Mouse (Mus musculus): ENCODE measurements around the gene Padi4. TPM values are rescaled to one million over a fixed set of nuclear protein-coding genes. Genes with fewer than 3 reads are reported as not detected.

Padi4 gene
- polyA plus RNA-seq, 1 experiment from 2014 or later, result 1.1 TPM

DNA sequence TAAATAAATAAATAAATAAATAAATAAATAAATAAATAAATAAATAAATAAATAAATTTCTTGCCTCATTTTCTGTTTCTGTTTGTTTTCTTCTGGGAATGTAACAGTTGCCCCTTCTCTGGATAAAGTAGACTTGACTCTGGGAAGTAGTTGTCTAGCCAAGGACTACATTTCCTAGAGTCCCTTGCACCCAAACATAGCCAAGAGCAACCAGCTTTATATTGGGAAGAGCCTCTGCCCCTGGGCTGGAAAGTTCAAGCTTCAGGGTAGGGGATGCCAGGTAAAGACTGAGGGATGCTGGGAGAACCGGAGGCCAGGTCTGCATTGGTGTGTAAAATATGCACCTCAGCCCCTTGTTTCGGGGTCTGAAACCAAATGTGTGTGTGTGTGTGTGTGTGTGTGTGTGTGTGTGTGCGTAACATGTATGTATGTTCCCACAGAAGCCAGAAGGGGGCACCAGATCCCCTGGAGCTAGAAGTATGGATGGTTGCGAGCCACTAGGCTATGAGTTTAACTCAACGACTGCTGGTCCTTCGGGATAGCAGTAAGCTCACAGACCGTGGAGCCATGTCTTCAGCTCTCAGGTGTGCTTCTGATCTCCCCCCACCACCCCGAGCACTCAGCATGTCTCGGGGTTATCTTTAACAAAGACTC is 10.4 kb upstream of the Padi4 start:
- Histone ChIP-seq H3K9me3 (ENCODE audit: low read length) (no peaks in the 10 kb centered on the region), H3K27ac (ENCODE audit: low read length) (no peak overlapping the region), H3K4me3 (ENCODE audit: low read depth, low read length) (no peak overlapping the region), H3K4me2 (replicated peaks; ENCODE audit: low read depth, low read length) (no peak overlapping the region), H3K36me3 (ENCODE audit: insufficient read depth, low read length) (no peaks in the 10 kb centered on the region), H3K4me1 (ENCODE audit: insufficient read depth, low read depth, low read length) (no peaks in the 10 kb centered on the region), H3K27me3 (replicated peaks; ENCODE audit: insufficient read depth, low read length) (no peaks in the 10 kb centered on the region), H3K9ac (replicated peaks; ENCODE audit: low read depth) (no peak overlapping the region)
- TF ChIP-seq CTCF (IDR thresholded peaks at IDR 0.05) (no peak), EP300 (IDR thresholded peaks at IDR 0.05) (no peak)
- no peak for DNase-seq (ENCODE audit: low spot score)
- WGBS, result 88% methylated on average over 9 of the region's 9 CpGs
- no peak for ATAC-seq

DNA sequence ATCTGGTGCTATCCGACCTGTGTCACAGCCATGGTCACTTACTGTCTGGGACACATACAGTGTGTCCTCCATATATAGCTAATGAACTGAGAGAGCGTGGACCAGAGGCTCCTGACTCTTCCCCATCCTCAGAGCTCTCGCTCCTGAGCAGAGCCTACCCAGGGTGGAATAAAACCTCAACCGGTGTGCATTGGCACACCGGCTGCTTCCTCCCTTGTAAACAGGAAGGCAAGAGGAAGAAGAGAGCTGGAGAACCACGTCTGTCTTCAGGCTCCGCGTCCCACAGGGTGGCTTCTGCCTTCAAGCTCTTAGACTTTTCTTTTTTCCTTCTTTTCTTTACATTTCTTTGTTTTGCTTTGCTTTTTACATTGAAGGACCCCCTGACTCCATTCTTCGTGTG is 8.8 kb upstream of the Padi4 start:
- ATAC-seq (no peak), DNase-seq (ENCODE audit: low spot score) (no peak)
- H3K4me2 ChIP-seq (replicated peaks; ENCODE audit: low read depth, low read length), result no peak overlapping the region
- TF ChIP-seq CTCF (IDR thresholded peaks at IDR 0.05) (no peak), EP300 (IDR thresholded peaks at IDR 0.05) (no peak)
- 72% methylated on average over 9 of the region's 9 CpGs for WGBS
- no peaks in the 10 kb centered on the region for H3K4me1 ChIP-seq (ENCODE audit: insufficient read depth, low read depth, low read length)
- H3K36me3 ChIP-seq (ENCODE audit: insufficient read depth, low read length), result no peaks in the 10 kb centered on the region
- no peak overlapping the region for H3K4me3 ChIP-seq (ENCODE audit: low read depth, low read length)
- no peak overlapping the region for H3K27ac ChIP-seq (ENCODE audit: low read length)
- H3K27me3 ChIP-seq (replicated peaks; ENCODE audit: insufficient read depth, low read length), result no peaks in the 10 kb centered on the region
- no peak overlapping the region for H3K9ac ChIP-seq (replicated peaks; ENCODE audit: low read depth)
- no peaks in the 10 kb centered on the region for H3K9me3 ChIP-seq (ENCODE audit: low read length)

DNA sequence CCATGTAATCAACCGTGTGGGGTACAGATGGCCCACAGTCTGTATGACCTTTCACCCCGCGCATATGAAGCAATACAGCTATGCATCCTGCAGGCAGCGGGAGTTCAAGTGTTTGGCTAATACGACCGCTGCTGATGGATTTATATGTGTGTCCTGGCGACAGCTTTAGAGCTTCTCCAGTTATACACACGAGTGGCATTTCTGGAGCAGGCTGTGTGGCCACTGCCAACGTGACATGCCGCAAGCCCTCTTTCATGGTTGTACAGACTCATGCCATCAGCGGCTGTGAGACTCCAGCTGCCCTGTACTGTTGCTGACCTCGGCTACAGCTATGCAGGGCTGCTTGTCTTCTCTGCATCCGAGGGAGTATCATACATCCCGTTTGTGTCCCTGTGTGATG is 6.5 kb upstream of the Padi4 start:
- Histone ChIP-seq H3K9me3 (ENCODE audit: low read length) (no peaks in the 10 kb centered on the region), H3K27ac (ENCODE audit: low read length) (no peak overlapping the region), H3K36me3 (ENCODE audit: insufficient read depth, low read length) (no peaks in the 10 kb centered on the region), H3K4me3 (ENCODE audit: low read depth, low read length) (no peak overlapping the region), H3K9ac (replicated peaks; ENCODE audit: low read depth) (no peak overlapping the region), H3K4me1 (ENCODE audit: insufficient read depth, low read depth, low read length) (no peaks in the 10 kb centered on the region), H3K4me2 (replicated peaks; ENCODE audit: low read depth, low read length) (no peak overlapping the region), H3K27me3 (replicated peaks; ENCODE audit: insufficient read depth, low read length) (no peaks in the 10 kb centered on the region)
- DNase-seq (ENCODE audit: low spot score), result no peak
- no peak for TF ChIP-seq CTCF (IDR thresholded peaks at IDR 0.05)
- TF ChIP-seq EP300 (IDR thresholded peaks at IDR 0.05), result no peak
- no peak for ATAC-seq
- 58% methylated on average over 14 of the region's 14 CpGs for WGBS

DNA sequence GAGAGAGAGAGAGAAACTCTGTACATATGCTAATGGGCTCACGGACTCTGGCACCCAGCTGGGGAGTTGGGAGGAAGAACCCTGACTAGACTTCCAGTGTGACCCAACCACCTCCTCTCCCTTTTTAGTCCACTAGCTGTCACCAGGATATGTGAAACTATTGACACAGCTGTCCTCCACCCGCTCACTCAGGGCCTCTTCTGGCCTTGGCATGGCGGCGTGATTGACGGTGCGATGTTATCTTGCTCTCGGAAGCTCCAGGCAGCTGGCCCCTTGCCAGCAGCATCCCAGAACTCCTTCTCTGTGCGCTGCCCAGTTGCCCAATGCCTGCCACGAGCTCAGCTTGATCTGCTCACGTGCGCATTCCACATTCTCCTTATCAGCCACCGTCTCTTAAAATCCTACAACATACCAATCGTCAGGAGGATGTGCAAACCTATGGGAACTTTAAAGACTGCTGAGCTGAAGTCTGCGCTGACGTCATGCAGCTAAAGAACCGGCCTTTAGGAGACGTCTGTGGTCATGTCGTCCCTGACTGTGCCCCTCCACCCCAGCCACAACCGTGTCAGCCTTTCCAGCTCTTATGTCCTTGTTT is 5.9 kb upstream of the Padi4 start:
- Histone ChIP-seq H3K4me1 (ENCODE audit: insufficient read depth, low read depth, low read length) (no peaks in the 10 kb centered on the region), H3K36me3 (ENCODE audit: insufficient read depth, low read length) (no peaks in the 10 kb centered on the region), H3K4me3 (ENCODE audit: low read depth, low read length) (no peak overlapping the region), H3K9ac (replicated peaks; ENCODE audit: low read depth) (no peak overlapping the region), H3K9me3 (ENCODE audit: low read length) (no peaks in the 10 kb centered on the region), H3K4me2 (replicated peaks; ENCODE audit: low read depth, low read length) (no peak overlapping the region), H3K27me3 (replicated peaks; ENCODE audit: insufficient read depth, low read length) (no peaks in the 10 kb centered on the region), H3K27ac (ENCODE audit: low read length) (no peak overlapping the region)
- TF ChIP-seq EP300 (IDR thresholded peaks at IDR 0.05), result no peak
- no peak for TF ChIP-seq CTCF (IDR thresholded peaks at IDR 0.05)
- 11% methylated on average over 19 of the region's 19 CpGs for WGBS
- DNase-seq (ENCODE audit: low spot score), result peak; percentile 39
- ATAC-seq, result peak; percentile 40

DNA sequence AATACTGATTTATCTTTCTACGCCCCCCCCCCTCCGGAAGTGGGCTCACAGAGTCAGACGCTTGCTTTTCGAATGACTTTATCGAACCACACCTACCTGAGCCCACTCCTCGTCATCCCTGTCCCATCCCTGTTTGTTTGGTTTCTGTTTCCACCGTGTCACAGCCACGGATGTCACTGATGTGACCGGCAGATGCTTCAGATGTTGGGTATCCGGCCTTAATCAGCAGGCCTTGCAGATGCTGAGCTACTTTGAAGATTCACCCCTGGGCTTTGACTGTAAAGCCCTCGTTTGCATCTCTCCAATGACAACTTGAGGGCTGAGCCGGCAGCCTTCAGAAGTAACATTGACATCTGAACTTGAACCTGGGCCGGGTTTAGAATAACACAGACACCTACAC is 2.6 kb upstream of the Padi4 start:
- H3K9ac ChIP-seq (replicated peaks; ENCODE audit: low read depth), result no peak overlapping the region
- WGBS, result 63% methylated on average over 13 of the region's 13 CpGs
- no peaks in the 10 kb centered on the region for H3K4me1 ChIP-seq (ENCODE audit: insufficient read depth, low read depth, low read length)
- DNase-seq (ENCODE audit: low spot score) (no peak), ATAC-seq (no peak)
- H3K4me3 ChIP-seq (ENCODE audit: low read depth, low read length), result no peak overlapping the region
- H3K36me3 ChIP-seq (ENCODE audit: insufficient read depth, low read length), result no peaks in the 10 kb centered on the region
- no peak overlapping the region for H3K27ac ChIP-seq (ENCODE audit: low read length)
- H3K9me3 ChIP-seq (ENCODE audit: low read length), result no peaks in the 10 kb centered on the region
- H3K4me2 ChIP-seq (replicated peaks; ENCODE audit: low read depth, low read length), result no peak overlapping the region
- TF ChIP-seq EP300 (IDR thresholded peaks at IDR 0.05), result no peak
- H3K27me3 ChIP-seq (replicated peaks; ENCODE audit: insufficient read depth, low read length), result no peaks in the 10 kb centered on the region

DNA sequence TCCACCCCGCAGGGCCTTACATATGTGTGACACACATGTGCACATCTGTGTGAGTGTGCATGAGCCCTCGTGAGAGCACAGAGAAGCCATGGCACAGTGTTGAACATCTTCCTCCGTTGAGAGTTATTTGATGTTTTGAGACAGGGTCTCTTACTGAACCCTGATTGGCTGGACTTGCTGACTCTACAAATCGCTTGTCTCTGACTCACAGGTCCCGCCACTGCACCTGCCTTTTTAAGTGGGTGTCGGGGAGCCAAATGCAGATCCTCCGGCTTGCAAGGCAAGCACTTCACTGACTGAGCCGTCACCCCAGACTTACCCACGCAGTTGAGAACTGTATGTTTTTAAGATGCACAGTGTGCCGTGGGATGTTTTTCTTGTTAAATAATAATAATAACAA is 1.8 kb upstream of the Padi4 start:
- WGBS, result 70% methylated on average over 10 of the region's 10 CpGs
- ATAC-seq (no peak), DNase-seq (ENCODE audit: low spot score) (no peak)
- no peak overlapping the region for H3K4me2 ChIP-seq (replicated peaks; ENCODE audit: low read depth, low read length)
- H3K9ac ChIP-seq (replicated peaks; ENCODE audit: low read depth), result no peak overlapping the region
- H3K27me3 ChIP-seq (replicated peaks; ENCODE audit: insufficient read depth, low read length), result no peaks in the 10 kb centered on the region
- no peaks in the 10 kb centered on the region for H3K4me1 ChIP-seq (ENCODE audit: insufficient read depth, low read depth, low read length)
- no peaks in the 10 kb centered on the region for H3K9me3 ChIP-seq (ENCODE audit: low read length)
- no peak for TF ChIP-seq CTCF (IDR thresholded peaks at IDR 0.05)
- no peak for TF ChIP-seq EP300 (IDR thresholded peaks at IDR 0.05)
- no peaks in the 10 kb centered on the region for H3K36me3 ChIP-seq (ENCODE audit: insufficient read depth, low read length)
- no peak overlapping the region for H3K4me3 ChIP-seq (ENCODE audit: low read depth, low read length)
- no peak overlapping the region for H3K27ac ChIP-seq (ENCODE audit: low read length)
